Mouse (Mus musculus): ENCODE measurements around the gene Olfr1380. TPM values are rescaled to one million over a fixed set of nuclear protein-coding genes. Genes with fewer than 3 reads are reported as not detected.

Gene Olfr1380
- polyA plus RNA-seq (2015; fragmentation: Nextera tagmentation; extraction: Ambion mirVana): not detected in 2 replicates

GRCm38 (mm10) chr11:49556578-49556977 is at the start of gene Olfr1380:
Olfr1380 (plus strand) TSS chr11:49556878.

DNA sequence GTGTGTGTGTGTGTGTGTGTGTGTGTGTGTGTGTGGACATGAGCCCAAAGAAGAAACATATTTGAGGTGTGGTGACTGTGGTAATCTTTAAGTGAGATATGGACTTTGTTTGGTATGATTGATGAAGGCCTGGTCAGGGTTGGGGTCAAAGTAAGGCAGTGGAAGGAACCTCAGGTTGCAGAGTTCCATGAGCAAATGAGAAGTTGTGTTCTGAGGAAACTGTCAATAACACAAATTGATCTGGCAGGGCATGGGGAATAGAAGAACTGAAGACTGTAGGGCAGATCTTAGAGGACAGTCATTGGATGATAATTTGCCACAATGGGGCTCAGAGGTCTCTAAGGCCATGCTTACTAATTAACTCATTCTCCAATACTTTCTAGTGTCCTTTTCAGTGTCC is 37.3 kb upstream of the Olfr1380 start, which contains the start of gene Olfr1383:
Gene Olfr1383 (plus strand): TSS at position 301 of the 400 bp plus-strand sequence.

GRCm38 (mm10) chr11:49527947-49528346 is 28.7 kb upstream of the Olfr1380 start, which contains the start of gene Olfr1382:
Olfr1382 (plus strand) TSS chr11:49528247.

GRCm38 (mm10) chr11:49543149-49543548 is 13.5 kb upstream of the Olfr1380 start, which contains the start of gene Olfr1381:
Olfr1381 (plus strand) TSS chr11:49543449.

DNA sequence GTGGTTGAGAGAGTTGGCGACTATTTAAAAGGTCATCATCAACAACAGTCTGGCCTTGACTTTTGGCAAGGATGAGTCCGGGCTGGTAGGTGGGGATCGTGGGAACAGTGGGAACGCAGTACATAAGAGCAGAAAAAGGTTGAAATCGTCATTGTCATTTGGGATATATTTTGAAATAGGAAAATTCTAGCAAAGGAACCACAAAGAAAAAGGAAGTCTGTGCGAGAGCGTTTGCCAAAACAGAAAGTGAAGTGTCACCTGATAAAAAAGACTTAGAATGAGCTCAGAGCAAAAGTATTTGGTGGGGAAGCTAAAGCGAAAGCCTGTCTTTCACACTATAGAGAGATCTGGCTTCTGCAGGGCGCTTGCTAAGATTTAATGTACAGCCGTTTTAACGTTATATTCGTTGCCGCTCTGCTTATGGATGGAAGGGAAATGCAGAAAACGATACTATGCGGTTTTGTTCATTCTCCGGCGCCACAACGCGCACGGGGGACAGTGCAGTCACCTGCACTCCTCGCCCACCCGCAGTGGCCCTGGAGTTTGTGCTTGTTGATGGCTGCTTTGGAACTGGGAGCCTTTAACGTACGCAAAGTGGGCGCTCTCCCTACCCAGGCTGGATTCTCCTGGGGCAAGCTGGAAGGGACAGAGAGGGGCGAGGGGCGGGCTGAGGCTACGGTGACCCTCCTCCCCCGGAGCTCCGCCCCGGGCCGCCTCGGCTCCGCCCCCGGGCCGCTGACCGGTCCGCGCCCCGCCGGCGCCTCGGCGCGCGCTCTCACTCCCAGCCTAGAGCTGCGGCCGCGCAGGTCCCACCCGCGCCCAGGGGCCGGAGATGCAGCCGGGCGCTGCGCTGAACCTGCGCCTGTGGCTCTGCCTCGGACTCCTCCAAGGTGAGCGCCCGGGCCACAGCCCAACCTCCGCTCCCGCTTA is 52.5 kb downstream of the Olfr1380 start, which contains the start of gene Flt4:
Gene Flt4 (plus strand): TSS at position 326 of the 930 bp plus-strand sequence.

Other genes starting within 250 kb of the Olfr1380 start
- not detected in 2 replicates for gene Olfr1391, start 234.1 kb upstream of the Olfr1380 start, polyA plus RNA-seq (2015; fragmentation: Nextera tagmentation; extraction: Ambion mirVana)
- not detected in 2 replicates for gene Olfr1390, start 221.7 kb upstream of the Olfr1380 start, polyA plus RNA-seq (2015; fragmentation: Nextera tagmentation; extraction: Ambion mirVana)
- gene Olfr1389, start 133.8 kb upstream of the Olfr1380 start, polyA plus RNA-seq (2015; fragmentation: Nextera tagmentation; extraction: Ambion mirVana): not detected in 2 replicates
- not detected in 2 replicates for gene Olfr1388, start 120.3 kb upstream of the Olfr1380 start, polyA plus RNA-seq (2015; fragmentation: Nextera tagmentation; extraction: Ambion mirVana)
- gene Olfr1387, start 101.5 kb upstream of the Olfr1380 start, polyA plus RNA-seq (2015; fragmentation: Nextera tagmentation; extraction: Ambion mirVana): not detected in 2 replicates
- gene Olfr1386, start 91.8 kb upstream of the Olfr1380 start, polyA plus RNA-seq (2015; fragmentation: Nextera tagmentation; extraction: Ambion mirVana): not detected in 2 replicates
- not detected in 2 replicates for gene Olfr1385, start 67.8 kb upstream of the Olfr1380 start, polyA plus RNA-seq (2015; fragmentation: Nextera tagmentation; extraction: Ambion mirVana)
- not detected in 2 replicates for gene Olfr1384, start 50.2 kb upstream of the Olfr1380 start, polyA plus RNA-seq (2015; fragmentation: Nextera tagmentation; extraction: Ambion mirVana)
- not detected in 2 replicates for gene Olfr1383, start 37.2 kb upstream of the Olfr1380 start, polyA plus RNA-seq (2015; fragmentation: Nextera tagmentation; extraction: Ambion mirVana)
- gene Olfr1382, start 28.6 kb upstream of the Olfr1380 start, polyA plus RNA-seq (2015; fragmentation: Nextera tagmentation; extraction: Ambion mirVana): not detected in 2 replicates
- gene Olfr1381, start 13.4 kb upstream of the Olfr1380 start, polyA plus RNA-seq (2015; fragmentation: Nextera tagmentation; extraction: Ambion mirVana): not detected in 2 replicates
- 3.2 and 6.6 TPM in 2 replicates for gene Flt4, start 52.4 kb downstream of the Olfr1380 start, polyA plus RNA-seq (2015; fragmentation: Nextera tagmentation; extraction: Ambion mirVana)
- 0.47 and 0.92 TPM in 2 replicates for gene Scgb3a1, start 106.7 kb downstream of the Olfr1380 start, polyA plus RNA-seq (2015; fragmentation: Nextera tagmentation; extraction: Ambion mirVana)
- gene Cnot6, start 155.8 kb downstream of the Olfr1380 start, polyA plus RNA-seq (2015; fragmentation: Nextera tagmentation; extraction: Ambion mirVana): 22.6 and 30.7 TPM in 2 replicates
- 13.6 and 17.0 TPM in 2 replicates for gene Gfpt2, start 237.3 kb downstream of the Olfr1380 start, polyA plus RNA-seq (2015; fragmentation: Nextera tagmentation; extraction: Ambion mirVana)

Measured in adrenal gland, postnatal 0 days (tissue).